In the genomic region with DNA sequence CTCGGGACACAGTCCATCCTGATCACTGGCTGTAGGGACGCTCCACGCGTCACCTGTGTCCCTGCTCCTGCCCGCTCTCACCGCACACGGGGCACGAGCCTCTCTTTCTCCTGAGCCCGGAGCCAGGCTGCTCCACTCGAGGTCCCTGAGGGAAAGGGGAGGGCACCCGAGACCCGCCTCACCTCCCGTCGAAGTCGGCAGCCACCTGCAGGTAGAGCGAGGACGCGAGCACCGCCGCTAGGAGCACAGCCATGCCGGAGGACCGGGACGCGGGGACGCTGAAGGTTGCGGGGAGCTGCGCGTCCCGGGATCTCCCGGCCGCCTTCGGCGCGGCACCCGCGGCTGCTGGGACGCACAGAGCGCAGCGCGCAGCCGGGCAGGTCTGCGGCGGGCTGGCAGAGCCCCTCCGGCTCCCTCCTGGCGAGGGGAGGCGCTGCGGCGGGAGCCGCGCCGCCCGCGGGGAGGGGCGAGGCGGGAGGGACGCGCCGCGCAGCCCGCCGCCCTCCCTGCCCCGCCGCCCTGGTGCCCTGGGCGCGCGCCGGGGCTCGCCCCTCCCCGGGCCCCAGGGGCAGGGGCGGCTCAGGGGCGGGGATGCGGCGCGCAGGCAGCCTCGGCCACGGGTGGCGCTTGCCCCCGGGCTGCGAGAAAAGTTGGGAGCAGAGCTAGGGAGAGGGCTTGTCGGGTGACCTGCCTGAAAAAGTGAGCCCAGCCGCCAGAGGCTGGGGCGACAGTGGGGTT, we compare ENCODE assay signal across 8 mouse cellular contexts. TPM values are rescaled to one million over a fixed set of nuclear protein-coding genes. Genes with fewer than 3 reads are reported as not detected.
A peak's percentile ranks its signal among the peaks of the same experiment; 100 is the strongest.
DNase-seq lines count a peak whose midpoint lies in the region; ATAC-seq and TF ChIP-seq lines count a peak whose summit lies in the region.

A gene (minus strand): TSS at position 501 of the 738 bp plus-strand sequence.

- no peaks in the 10 kb centered on the region for H3K36me3 ChIP-seq in heart, embryonic 13.5 days
- H3K36me3 ChIP-seq in kidney, postnatal 0 days (ENCODE audit: insufficient read depth, low read length): no peaks in the 10 kb centered on the region
- no peaks in the 10 kb centered on the region for H3K36me3 ChIP-seq in liver, embryonic 15.5 days (replicated peaks)
- no peaks in the 10 kb centered on the region for H3K36me3 ChIP-seq in neural tube, embryonic 13.5 days

- under 1% methylated on average over 75 of the region's 82 CpGs for WGBS in heart, embryonic 13.5 days
- WGBS in kidney, postnatal 0 days: under 1% methylated on average over 60 of the region's 82 CpGs
- under 1% methylated on average over 76 of the region's 82 CpGs for WGBS in liver, embryonic 15.5 days (ENCODE audit: insufficient replicate concordance)
- WGBS in neural tube, embryonic 13.5 days: 0% methylated on average over 61 of the region's 82 CpGs

- peak within 1 kb of the TSS; percentile 84 for H3K9ac ChIP-seq in heart, embryonic 13.5 days
- H3K9ac ChIP-seq in kidney, postnatal 0 days (ENCODE audit: low read depth, low read length): peak within 1 kb of the TSS; percentile 74
- H3K9ac ChIP-seq in liver, embryonic 15.5 days: no peak within 1 kb of the TSS
- H3K9ac ChIP-seq in neural tube, embryonic 13.5 days: peak within 1 kb of the TSS; percentile 71

- peaks cover 20% of the 10 kb centered on the region for H3K4me1 ChIP-seq in heart, embryonic 13.5 days
- H3K4me1 ChIP-seq in kidney, postnatal 0 days (replicated peaks; ENCODE audit: insufficient read depth, low read length): peaks cover 13% of the 10 kb centered on the region; the same call in 1 of the 2 replicates
- H3K4me1 ChIP-seq in liver, embryonic 15.5 days (replicated peaks): peaks cover 4% of the 10 kb centered on the region
- peaks cover 13% of the 10 kb centered on the region for H3K4me1 ChIP-seq in neural tube, embryonic 13.5 days (replicated peaks)

- H3K27ac ChIP-seq in heart, embryonic 13.5 days (replicated peaks): no peak within 1 kb of the TSS
- peak within 1 kb of the TSS; percentile 73 for H3K27ac ChIP-seq in kidney, postnatal 0 days
- no peak within 1 kb of the TSS for H3K27ac ChIP-seq in liver, embryonic 15.5 days (replicated peaks)
- H3K27ac ChIP-seq in neural tube, embryonic 13.5 days (replicated peaks): no peak within 1 kb of the TSS

- ATAC-seq in common myeloid progenitor, adult 5-6 weeks (replicated peaks; ENCODE audit: low read depth, poor library complexity, severe bottlenecking): peak; percentile 41
- ATAC-seq in heart, embryonic 13.5 days (ENCODE audit: extremely low read depth, insufficient number of reproducible peaks, low FRiP score, low TSS enrichment): peak; percentile 69; the same call in 1 of the 2 replicates
- ATAC-seq in kidney, postnatal 0 days (replicated peaks; ENCODE audit: low FRiP score, low read depth): peak; percentile 84
- ATAC-seq in liver, embryonic 15.5 days (ENCODE audit: insufficient read depth): peak; percentile 58
- ATAC-seq in neural tube, embryonic 13.5 days (ENCODE audit: low read depth): peak; percentile 86

- H3K9me3 ChIP-seq in heart, embryonic 13.5 days: no peaks in the 10 kb centered on the region
- no peaks in the 10 kb centered on the region for H3K9me3 ChIP-seq in kidney, postnatal 0 days (replicated peaks; ENCODE audit: low read length)
- no peaks in the 10 kb centered on the region for H3K9me3 ChIP-seq in liver, embryonic 15.5 days (replicated peaks)
- no peaks in the 10 kb centered on the region for H3K9me3 ChIP-seq in neural tube, embryonic 13.5 days

- peak within 1 kb of the TSS; percentile 99 for H3K4me2 ChIP-seq in heart, embryonic 13.5 days
- H3K4me2 ChIP-seq in kidney, postnatal 0 days (ENCODE audit: low read length): peak within 1 kb of the TSS; percentile 95
- peak within 1 kb of the TSS; percentile 69 for H3K4me2 ChIP-seq in liver, embryonic 15.5 days
- H3K4me2 ChIP-seq in neural tube, embryonic 13.5 days: peak within 1 kb of the TSS; percentile 100

- peak; percentile 21; the same call in 1 of the 2 replicates for TF ChIP-seq CTCF in kidney, postnatal 0 days (IDR thresholded peaks at IDR 0.05; ENCODE audit: low read depth)

- peak; percentile 19 for DNase-seq in layer of hippocampus, adult 11-12 months (ENCODE audit: low spot score)
- DNase-seq in layer of hippocampus, adult 9-11 months: no peak
- peak; percentile 22 for DNase-seq in kidney, postnatal 0 days (ENCODE audit: low spot score)
- DNase-seq in urinary bladder, postnatal 25 days (ENCODE audit: low spot score): peak; percentile 22

- H3K27me3 ChIP-seq in heart, embryonic 13.5 days (replicated peaks): 0 out of 2 replicates have a peak, but pooled peaks cover 7% of the 10 kb centered on the region
- H3K27me3 ChIP-seq in kidney, postnatal 0 days (ENCODE audit: insufficient read depth, low read length): no peaks in the 10 kb centered on the region
- peaks cover 57% of the 10 kb centered on the region for H3K27me3 ChIP-seq in liver, embryonic 15.5 days
- H3K27me3 ChIP-seq in neural tube, embryonic 13.5 days: peaks cover 37% of the 10 kb centered on the region

- peak within 1 kb of the TSS; percentile 81 for H3K4me3 ChIP-seq in heart, embryonic 13.5 days
- H3K4me3 ChIP-seq in kidney, postnatal 0 days (replicated peaks; ENCODE audit: low read depth, low read length): peak within 1 kb of the TSS; percentile 79
- H3K4me3 ChIP-seq in liver, embryonic 15.5 days (replicated peaks): peak within 1 kb of the TSS; percentile 54
- peak within 1 kb of the TSS; percentile 71 for H3K4me3 ChIP-seq in neural tube, embryonic 13.5 days

RNA-seq across cellular contexts. Expression of the gene that starts here (rescaled TPM):
- total RNA-seq in common myeloid progenitor, adult 5-6 weeks (2017): not detected in 2 replicates
- polyA plus RNA-seq in heart, embryonic 13.5 days (2015; fragmentation: Nextera tagmentation; extraction: Ambion mirVana): 21.8 and 25.6 TPM in 2 replicates
- 229 and 252 TPM in 2 replicates for polyA plus RNA-seq in kidney, postnatal 0 days (2015; fragmentation: Nextera tagmentation; extraction: Ambion mirVana)
- polyA plus RNA-seq in liver, embryonic 15.5 days (2015; fragmentation: Nextera tagmentation; extraction: Ambion mirVana): 2.4 and 2.5 TPM in 2 replicates
- 7.0 and 10.6 TPM in 2 replicates for polyA plus RNA-seq in neural tube, embryonic 13.5 days (2015; fragmentation: Nextera tagmentation; extraction: Ambion mirVana)

Comparison
In these comparisons a context has a peak if more than half of its experiments do, and no peak if none do; other contexts are left out.
1. Peak in ATAC-seq in common myeloid progenitor, adult 5-6 weeks; RNA of the gene not detected or under 1 TPM.